Comparison of ENCODE assay signal across 1 mouse cellular context in genomic region chr2:127462314-127462713, GRCm38 (mm10).
TF ChIP-seq lines count a peak whose summit lies in the region.

No protein-coding gene starts in this region.

TF ChIP-seq in CH12.LX, 34 proteins besides CTCF, POLR2A, EP300 and RAD21 (continued from another document):
- no peak for TF ChIP-seq E2F4 (IDR thresholded peaks at IDR 0.05; ENCODE audit: insufficient replicate concordance, low read depth, low read length)
- TF ChIP-seq CHD1 (IDR thresholded peaks at IDR 0.05; ENCODE audit: low read depth, low read length): no peak
- 0 out of 2 replicates have a peak, but pooled peaks have one; percentile 32 for TF ChIP-seq SIN3A (IDR thresholded peaks at IDR 0.05; ENCODE audit: low read length)
- TF ChIP-seq MEF2A (IDR thresholded peaks at IDR 0.05; ENCODE audit: borderline replicate concordance, low read depth, low read length): 0 out of 2 replicates have a peak, but pooled peaks have one; percentile 23
- TF ChIP-seq NELFE (IDR thresholded peaks at IDR 0.05; ENCODE audit: low read depth, low read length): 0 out of 2 replicates have a peak, but pooled peaks have one; percentile 30
- 0 out of 2 replicates have a peak, but pooled peaks have one; percentile 13 for TF ChIP-seq TCF12 (IDR thresholded peaks at IDR 0.05; ENCODE audit: low read depth, low read length)
